Mouse (Mus musculus): Measurements from ENCODE around the gene Mical3.

Gene Mical3

DNA sequence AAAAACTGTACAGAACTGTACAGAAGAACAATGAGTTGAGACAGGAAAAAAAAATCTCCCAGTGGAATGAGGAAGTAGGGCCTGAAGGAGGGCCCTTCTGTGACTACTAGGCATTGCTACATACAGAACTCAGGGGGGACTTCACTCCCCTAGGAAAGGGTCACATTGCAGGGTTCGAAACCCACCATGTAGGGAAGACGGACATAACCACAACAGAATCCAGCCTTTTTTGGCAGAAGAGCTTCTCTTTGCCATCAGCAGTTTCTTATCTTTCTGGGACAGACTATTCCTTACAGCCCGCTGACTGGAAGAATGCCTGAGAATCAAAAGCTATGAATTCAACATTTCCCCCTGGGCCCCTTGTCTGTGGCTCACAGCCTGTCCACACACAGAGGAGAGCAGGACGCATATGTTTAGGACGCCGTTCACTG is 46.7 kb downstream of the Mical3 start:
- DNase-seq (ENCODE audit: low spot score), result no peak

GRCm38 (mm10) chr6:121082094-121082473 is 48.7 kb downstream of the Mical3 start:
- DNase-seq (ENCODE audit: low spot score), result no peak

DNA sequence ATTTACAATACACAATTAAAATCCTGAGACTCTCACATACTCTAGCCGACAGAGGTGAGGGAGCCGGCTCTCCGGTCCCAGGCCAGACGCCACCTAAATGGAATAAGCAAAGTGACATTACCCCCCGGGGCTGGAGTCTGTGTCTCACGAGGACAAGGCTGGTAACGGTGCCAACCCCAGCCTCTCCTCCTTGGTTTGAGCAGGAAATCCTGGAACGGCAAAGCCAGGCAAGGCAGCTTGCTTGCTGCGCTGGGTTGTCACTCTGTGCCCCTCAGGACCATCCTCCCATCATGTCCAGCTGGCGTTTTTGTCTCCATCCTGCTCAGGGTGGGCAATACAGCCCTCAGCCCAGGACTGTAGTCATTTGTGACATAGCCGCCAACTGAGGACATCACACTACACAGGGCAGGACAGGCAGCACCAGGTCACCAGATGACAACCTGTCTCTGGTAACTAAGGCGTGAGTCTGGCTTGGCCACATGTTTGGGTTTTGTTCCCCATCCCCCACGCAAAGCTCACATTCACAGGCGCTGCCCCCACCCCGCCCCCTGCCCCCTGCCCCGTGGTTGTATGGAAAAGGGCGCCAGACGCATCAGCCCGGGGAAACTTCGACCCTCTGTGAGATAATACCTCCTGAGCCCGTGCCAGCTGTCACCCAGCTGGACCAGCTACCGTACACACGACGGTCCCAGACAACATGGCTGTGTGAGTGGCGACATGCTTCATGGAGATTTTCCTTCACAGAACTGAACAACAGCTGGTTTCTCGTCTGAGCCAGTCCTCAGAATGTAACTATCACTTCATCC is 49.3 kb downstream of the Mical3 start:
- no peak for DNase-seq (ENCODE audit: low spot score)

GRCm38 (mm10) chr6:121078175-121078574 is 52.6 kb downstream of the Mical3 start:
- no peak for DNase-seq (ENCODE audit: low spot score)

- DNase-seq (ENCODE audit: low spot score), result no peak
Observed at GRCm38 (mm10) chr6:121076929-121077566, 53.8 kb downstream of the Mical3 start.

DNA sequence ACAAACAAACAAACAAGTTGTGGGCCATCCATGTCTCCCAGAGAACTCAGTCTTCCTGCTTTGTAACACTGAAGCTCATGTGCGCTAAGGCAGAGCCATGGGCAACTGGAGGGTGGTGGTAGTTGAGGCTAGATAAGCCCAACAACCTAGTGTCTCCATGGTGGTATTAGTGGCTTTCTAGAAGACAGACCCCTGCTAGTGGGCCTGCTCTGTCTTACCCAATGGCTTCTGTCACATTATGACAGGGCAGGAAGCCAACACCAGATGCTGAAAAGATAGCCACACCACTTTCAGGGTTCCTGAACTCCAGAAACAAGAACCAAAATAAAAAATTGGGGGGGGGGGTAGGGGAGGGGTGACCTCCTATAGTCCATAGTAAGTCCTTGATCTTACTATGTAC is 55.0 kb downstream of the Mical3 start:
- DNase-seq (ENCODE audit: low spot score), result no peak

DNA sequence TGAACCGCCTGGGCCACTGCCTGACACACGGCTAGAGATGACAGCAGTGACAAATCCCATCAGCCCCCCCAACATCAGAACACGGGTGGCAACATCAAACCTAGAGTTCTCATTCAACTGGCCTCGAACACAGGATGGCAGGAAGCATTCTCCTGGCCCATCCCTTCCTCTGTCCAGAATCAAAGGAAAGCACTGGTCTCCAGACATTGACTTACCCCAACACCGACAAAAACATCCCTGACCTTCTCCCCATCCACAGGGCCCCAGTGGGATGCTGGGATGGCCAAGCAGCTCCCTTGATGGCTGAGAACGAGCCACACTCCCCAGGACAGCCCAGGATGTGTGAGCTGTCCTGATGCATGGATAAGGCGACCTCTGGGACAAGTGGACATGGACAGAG is 57.5 kb downstream of the Mical3 start:
- no peak for DNase-seq (ENCODE audit: low spot score)

DNA sequence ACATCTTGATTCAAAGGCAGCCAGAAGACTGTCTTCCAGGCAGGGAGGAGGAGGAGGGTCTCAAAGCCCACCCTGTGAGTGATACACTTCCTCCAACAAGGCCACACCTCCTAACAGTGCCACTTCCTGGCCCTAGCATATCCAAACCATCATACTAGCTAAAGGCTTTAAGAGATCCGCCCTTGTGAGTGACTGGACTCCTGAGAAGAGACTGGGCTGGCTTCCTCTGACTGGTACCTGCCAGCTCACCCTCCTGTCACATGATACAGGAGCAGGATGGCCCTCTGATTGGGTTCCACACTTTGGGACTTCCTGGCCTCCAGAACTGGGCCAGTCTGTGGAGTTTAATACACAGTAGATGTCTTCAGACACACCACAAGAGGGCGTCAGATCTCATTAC is 58.2 kb downstream of the Mical3 start:
- no peak for DNase-seq (ENCODE audit: low spot score)

GRCm38 (mm10) chr6:121070584-121071230 is 60.1 kb downstream of the Mical3 start:
- DNase-seq (ENCODE audit: low spot score), result no peak

- no peak for DNase-seq (ENCODE audit: low spot score)
Observed at GRCm38 (mm10) chr6:121069156-121069555, 61.6 kb downstream of the Mical3 start.

- DNase-seq (ENCODE audit: low spot score), result no peak
Observed at GRCm38 (mm10) chr6:121068087-121068464, 62.7 kb downstream of the Mical3 start.

DNA sequence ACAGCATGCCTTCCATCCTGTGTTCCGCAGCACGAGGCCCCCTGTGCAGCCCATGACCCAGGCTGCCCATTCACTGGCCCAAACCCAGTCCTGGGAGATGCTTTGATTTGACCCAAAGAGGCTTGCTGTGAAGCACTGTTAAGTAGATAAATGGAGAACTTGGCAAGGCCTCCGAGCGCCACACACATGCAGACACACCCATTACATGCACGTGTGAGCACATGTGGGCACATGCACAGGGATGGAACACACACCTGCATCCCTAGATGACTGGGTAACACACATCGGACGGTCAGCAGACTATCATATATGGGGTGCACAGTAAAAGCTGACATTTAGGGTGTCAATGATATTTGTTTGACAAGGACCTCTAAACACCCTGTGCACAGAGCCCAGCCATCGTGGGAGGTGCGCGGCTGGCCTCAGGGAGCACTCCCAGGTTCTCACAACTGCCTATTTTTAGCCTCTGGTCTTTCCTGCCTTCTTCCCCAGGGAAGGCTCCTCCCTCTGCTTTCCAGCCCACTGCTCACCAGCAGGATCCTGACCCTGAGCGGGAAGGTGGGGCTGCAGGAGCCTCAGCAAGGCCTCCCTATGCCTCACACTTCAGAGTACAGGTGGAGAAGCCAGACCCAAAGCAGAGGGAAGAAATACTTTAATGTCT is 63.2 kb downstream of the Mical3 start:
- no peak for DNase-seq (ENCODE audit: low spot score)

DNA sequence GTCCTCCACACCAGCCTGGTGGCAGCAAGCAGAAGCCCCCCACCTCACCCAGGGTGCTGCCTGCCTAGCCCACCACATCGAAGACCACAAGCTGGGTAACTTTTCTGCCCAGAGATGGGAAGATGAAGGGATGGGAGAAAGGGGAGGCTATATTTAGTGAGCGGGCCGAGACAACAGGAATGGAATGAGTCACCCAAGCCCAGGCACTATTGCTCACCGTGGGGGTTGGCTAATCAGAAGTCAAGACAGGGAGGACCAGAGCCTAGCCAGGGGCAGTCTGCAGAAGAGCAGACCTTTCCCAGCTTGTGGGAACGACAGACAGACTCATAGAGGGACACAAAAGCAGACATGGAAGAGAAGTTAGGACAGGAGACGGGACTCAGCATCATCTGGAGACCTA is 64.0 kb downstream of the Mical3 start:
- DNase-seq (ENCODE audit: low spot score), result no peak

DNA sequence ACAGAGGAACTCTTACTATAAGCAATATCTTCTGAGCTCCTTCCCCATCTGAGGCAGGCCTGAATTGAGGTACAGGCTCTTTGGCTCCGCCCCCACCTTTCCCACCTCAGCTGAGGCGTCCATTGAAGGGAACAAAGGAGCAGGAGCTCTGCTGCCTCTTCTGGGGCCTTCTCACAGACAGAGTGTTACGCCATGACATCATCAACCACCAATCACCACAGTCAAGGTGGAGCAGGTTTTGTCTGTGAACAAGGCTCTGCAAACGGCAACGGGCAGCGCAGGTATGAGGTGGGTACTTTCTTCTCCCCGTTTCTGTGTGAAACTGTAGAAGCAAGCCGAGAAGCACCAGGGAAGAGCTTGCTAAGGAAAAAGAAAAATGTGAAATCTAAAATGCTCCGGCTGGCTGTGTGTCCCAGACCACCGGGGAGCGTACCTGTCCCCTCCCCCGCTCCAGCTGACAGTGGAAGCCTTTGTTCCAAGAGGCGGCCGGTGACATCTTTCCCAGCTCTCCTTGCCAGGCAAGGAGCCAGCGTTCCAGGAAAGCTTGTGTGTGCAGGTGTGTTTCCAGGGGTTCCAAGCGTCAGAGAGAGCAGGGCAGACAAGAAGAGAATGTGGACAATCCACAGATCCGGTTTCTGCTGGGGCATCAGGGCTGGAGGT is 66.3 kb downstream of the Mical3 start:
- no peak for DNase-seq (ENCODE audit: low spot score)

- no peak for DNase-seq (ENCODE audit: low spot score)
Observed at GRCm38 (mm10) chr6:121063771-121064170, 67.0 kb downstream of the Mical3 start.

DNA sequence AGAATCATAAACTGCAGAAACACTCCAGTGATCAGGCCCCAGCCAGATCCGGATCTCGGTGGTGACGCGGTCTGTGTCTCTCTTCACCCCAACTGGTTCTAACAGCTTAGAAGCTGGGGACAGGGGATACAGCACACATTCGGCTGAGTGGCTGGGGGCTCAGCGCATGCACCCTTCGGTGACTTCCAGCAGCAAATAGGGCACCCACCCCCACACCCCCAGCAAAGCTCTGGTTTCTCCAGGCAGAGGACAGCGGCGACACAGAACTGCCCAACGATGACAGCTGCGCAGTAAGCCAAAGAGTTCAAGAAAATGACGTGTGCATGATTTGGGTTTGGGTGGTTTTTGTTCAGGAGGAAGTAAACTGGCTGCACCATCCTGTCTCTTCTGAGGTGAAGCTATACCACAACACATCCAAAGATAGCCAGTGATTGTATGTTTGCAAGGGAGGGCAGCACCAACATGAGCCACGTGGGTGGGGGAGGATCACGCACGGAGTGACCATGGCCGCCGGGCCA is 67.8 kb downstream of the Mical3 start:
- no peak for DNase-seq (ENCODE audit: low spot score)

DNA sequence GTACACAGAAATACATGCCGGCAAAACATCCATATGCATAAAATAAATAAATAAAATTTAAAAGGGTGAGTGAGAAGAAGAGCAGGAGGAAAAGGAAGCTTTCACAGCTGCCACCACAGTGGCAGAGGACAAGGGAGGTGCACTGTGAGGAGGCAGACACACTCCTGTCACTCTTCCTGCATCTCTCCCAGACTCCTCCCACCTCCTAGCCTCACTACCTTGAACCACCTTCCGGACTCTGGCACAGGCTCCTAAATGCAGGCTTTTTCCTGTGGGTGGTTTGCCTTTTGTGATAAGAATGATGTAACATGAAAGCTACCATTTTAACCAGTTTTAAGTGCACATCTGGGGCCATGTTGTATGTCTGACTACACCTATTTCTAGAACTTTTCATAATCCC is 72.8 kb downstream of the Mical3 start:
- no peak for DNase-seq (ENCODE audit: low spot score)

DNA sequence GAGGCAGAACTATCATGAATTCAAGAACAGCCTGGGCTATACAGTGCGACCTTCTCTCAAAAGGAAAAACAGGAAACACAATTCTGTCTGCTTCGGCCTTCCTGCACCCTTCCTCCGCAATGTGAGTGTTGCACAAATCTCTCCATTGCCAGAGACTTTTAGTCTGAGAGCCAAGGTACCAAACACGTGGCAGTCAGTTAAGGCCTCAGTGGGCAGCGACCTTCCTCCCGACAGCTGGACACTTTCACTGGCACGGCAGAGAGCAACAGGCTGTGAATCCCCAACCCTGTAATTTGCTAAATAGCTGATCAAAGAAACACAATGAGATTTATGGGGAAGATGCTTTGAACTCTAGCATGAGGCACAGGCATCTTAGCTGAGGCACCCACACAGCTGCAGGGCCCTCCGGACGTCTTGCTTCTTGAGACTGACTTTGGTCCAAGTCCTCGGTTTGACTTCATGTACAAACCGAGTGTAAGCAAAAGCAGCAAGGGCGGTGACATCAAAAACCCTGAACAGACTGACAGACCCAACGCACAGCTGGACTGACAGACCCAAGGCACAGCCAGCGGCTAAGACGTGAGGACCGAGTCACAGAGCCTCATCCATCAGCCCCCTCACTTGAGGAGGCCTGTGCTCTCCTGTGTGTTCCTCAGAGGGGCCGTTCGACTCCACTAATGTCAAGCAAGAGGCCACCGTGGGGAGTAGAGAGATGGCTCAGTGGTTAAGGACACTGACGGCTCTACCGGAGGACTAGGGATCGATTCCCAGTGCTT is 73.4 kb downstream of the Mical3 start:
- DNase-seq (ENCODE audit: low spot score), result no peak

GRCm38 (mm10) chr6:121055496-121055895 is 75.3 kb downstream of the Mical3 start:
- no peak for DNase-seq (ENCODE audit: low spot score)

DNA sequence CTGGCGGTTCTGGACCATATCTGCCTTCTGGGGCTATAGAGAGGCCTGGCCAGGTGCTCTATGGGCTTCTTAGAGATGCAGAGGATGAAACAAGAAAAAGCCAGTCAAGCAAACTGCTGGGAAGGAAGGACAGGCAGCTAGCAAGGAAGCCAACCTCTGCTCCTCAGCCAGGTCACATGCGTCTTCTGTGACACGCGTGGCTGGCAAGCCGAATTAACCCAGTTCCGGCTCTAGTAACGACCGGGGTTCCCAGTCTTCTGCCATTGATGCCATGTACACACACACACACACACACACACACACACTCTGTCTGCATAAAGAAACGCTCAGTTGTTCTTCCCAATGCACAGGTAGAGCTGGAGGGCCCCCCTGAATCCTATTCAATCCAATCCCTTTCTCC is 75.9 kb downstream of the Mical3 start:
- DNase-seq (ENCODE audit: low spot score), result no peak

GRCm38 (mm10) chr6:121054340-121054739 is 76.5 kb downstream of the Mical3 start:
- no peak for DNase-seq (ENCODE audit: low spot score)
